Mouse (Mus musculus) c-Kit-negative CD71-positive TER-119-positive erythroid progenitor cells, embryonic 14.5 days (primary cell): ENCODE data around the gene Cxcl1.

Experiments used
- DNase-seq: peaks from one replicate; pipeline ENCODE4 v3.0.0-alpha.2; 2013; ENCODE audit warnings: low read depth, low spot score

Gene Cxcl1

GRCm38 (mm10) chr5:90884628-90885242 is 6.3 kb upstream of the Cxcl1 start:
- no peak for DNase-seq

DNA sequence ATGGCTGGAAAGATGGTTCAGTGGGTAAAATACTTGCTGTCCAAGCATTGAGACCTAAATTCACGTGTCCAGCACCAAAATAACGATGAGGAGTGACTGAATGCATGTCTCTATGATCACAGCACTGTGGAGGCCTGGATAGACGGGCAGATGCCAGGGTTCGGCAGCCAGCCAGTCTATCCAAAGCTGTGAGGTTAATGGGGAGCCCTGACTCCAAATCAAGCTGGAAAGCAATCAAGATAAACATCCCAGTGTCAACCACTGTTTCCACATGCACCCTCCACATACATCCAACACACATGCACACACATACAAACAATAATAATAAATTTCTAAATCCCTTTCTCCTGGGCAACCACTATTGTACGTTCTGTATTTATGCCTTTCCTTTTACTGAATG is 2.4 kb upstream of the Cxcl1 start:
- DNase-seq = no peak

DNA sequence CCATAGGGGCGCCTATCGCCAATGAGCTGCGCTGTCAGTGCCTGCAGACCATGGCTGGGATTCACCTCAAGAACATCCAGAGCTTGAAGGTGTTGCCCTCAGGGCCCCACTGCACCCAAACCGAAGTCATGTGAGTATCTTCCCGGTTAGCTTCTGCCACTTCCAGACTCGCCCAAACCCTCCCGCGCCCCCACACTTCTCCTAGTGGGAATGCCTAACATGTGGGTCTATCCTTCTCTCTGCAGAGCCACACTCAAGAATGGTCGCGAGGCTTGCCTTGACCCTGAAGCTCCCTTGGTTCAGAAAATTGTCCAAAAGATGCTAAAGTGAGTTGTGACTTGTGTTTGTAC is 398 bp downstream of the Cxcl1 start:
- DNase-seq = no peak

- no peak for DNase-seq
Observed at GRCm38 (mm10) chr5:90894231-90894630, 3.2 kb downstream of the Cxcl1 start.

GRCm38 (mm10) chr5:90897429-90897828 is 6.4 kb downstream of the Cxcl1 start:
- DNase-seq = no peak

GRCm38 (mm10) chr5:90899308-90899707 is 8.3 kb downstream of the Cxcl1 start:
- DNase-seq = no peak

DNA sequence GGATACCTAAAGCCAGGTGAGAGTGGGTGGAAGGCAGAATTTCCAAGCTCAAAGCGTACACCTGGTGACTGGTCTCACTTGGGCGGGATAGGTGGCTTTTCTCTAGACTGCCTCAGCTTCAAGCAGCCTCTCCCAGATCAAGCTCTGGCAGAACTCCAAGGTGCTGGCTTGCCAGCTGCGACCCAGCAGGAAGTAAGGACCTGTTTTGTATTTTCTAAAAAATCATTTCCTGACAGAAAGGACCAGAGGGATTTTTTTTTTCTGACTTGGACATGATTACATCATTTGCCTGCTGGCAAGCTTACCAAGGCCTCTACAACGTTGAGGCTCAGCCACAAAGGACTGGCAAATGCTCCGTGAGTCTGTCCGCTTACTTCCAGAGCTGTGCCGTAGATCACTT is 9.1 kb downstream of the Cxcl1 start:
- no peak for DNase-seq

DNA sequence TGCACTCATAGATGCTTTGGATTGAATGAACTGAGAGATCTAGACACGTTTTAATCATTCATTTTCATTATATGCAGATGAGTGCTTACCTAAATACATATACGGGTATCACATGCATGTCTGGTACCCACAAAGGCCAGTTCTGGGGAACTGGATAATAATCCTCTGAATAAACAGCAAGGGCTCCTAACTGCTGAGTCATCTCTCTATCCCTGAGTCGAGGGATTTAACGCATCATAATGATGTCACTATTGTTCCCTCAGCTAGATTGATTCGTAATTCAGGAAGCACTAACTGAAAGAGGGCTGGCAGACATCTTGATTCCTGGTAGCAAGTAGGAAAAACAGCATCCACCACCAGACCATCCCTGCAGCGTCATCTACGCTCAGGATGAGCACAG is 9.6 kb downstream of the Cxcl1 start:
- no peak for DNase-seq

GRCm38 (mm10) chr5:90902380-90903260 is 11.6 kb downstream of the Cxcl1 start:
- no peak for DNase-seq

GRCm38 (mm10) chr5:90903339-90904020 is 12.4 kb downstream of the Cxcl1 start, which contains the start of gene Cxcl2:
Gene Cxcl2, plus strand, starts transcription at chr5:90903871.
- no peak for DNase-seq

GRCm38 (mm10) chr5:90908983-90909382 is 17.9 kb downstream of the Cxcl1 start:
- no peak for DNase-seq

GRCm38 (mm10) chr5:90919495-90919894 is 28.5 kb downstream of the Cxcl1 start:
- no peak for DNase-seq

DNA sequence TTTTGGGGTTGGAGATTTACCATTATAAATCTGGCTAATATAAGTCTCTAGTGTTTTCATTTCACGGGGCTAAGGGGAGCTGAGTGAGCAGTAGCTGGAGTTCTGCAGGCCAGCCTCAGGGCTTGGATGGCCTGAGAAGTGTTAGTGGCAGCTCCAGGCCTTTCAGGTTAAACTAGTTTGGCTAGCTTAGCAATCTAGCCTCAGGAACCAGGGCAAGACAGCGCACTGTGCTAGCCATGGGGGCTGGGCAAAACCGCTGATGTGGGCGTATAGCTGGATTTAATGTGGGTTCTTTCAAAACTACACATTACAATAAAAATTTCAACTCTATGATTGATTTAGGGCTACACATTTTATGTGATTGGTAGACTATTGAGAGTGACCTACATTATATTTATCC is 31.9 kb downstream of the Cxcl1 start:
- DNase-seq = no peak

- DNase-seq = no peak
Observed at GRCm38 (mm10) chr5:90930546-90930945, 39.5 kb downstream of the Cxcl1 start.

- DNase-seq = no peak
Observed at GRCm38 (mm10) chr5:90930971-90931851, 40.2 kb downstream of the Cxcl1 start, which contains the start of gene Mthfd2l. Gene Mthfd2l, plus strand, starts transcription at chr5:90931117.

GRCm38 (mm10) chr5:90931911-90932310 is 40.9 kb downstream of the Cxcl1 start:
- no peak for DNase-seq

DNA sequence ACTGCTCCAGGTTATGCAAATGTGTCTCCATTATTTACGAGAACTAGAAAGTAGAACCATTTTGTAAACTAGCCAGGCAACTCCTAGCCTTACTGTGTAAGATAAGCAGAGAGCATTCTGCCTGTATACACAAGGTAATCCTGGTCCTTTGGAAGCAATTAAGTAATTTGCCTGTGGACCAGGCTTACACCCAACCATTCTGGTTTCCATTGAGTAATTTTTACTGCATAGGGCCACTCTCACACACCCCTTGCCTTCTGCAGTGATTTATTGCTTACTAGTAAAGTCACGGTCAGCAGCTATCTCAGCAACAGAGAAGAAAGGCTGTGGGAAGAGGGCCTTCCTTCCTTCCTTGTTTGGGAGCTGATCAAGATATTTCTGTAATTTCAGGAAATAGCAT is 45.7 kb downstream of the Cxcl1 start:
- no peak for DNase-seq
